Mouse (Mus musculus): Measurements from ENCODE around the gene Prex1.

The Prex1 gene

GRCm38 (mm10) chr2:166658380-166658779 is 55.3 kb downstream of the Prex1 start:
- DNase-seq, result no peak

- no peak for DNase-seq
Measured at GRCm38 (mm10) chr2:166657451-166658011, 56.1 kb downstream of the Prex1 start.

- no peak for DNase-seq
Measured at GRCm38 (mm10) chr2:166656630-166657029, 57.0 kb downstream of the Prex1 start.

GRCm38 (mm10) chr2:166655727-166656520 is 57.7 kb downstream of the Prex1 start:
- DNase-seq, result no peak

GRCm38 (mm10) chr2:166655308-166655707 is 58.3 kb downstream of the Prex1 start:
- DNase-seq, result no peak

GRCm38 (mm10) chr2:166654875-166655274 is 58.8 kb downstream of the Prex1 start:
- no peak for DNase-seq

GRCm38 (mm10) chr2:166653564-166653963 is 60.1 kb downstream of the Prex1 start:
- DNase-seq, result no peak

- no peak for DNase-seq
Measured at GRCm38 (mm10) chr2:166652672-166653071, 61.0 kb downstream of the Prex1 start.

- DNase-seq, result no peak
Measured at GRCm38 (mm10) chr2:166651317-166652030, 62.2 kb downstream of the Prex1 start.

- DNase-seq, result no peak
Measured at GRCm38 (mm10) chr2:166650414-166650813, 63.2 kb downstream of the Prex1 start.

GRCm38 (mm10) chr2:166647242-166647641 is 66.4 kb downstream of the Prex1 start:
- DNase-seq, result no peak

- no peak for DNase-seq
Measured at GRCm38 (mm10) chr2:166646434-166647088, 67.1 kb downstream of the Prex1 start.

GRCm38 (mm10) chr2:166644816-166645215 is 68.8 kb downstream of the Prex1 start:
- DNase-seq, result no peak

- DNase-seq, result no peak
Measured at GRCm38 (mm10) chr2:166642581-166642987, 71.0 kb downstream of the Prex1 start.

GRCm38 (mm10) chr2:166639750-166640149 is 73.9 kb downstream of the Prex1 start:
- no peak for DNase-seq

- no peak for DNase-seq
Measured at GRCm38 (mm10) chr2:166638947-166639641, 74.5 kb downstream of the Prex1 start.

GRCm38 (mm10) chr2:166638079-166638800 is 75.4 kb downstream of the Prex1 start:
- no peak for DNase-seq

- no peak for DNase-seq
Measured at GRCm38 (mm10) chr2:166637673-166637990, 76.0 kb downstream of the Prex1 start.

GRCm38 (mm10) chr2:166636867-166637672 is 76.6 kb downstream of the Prex1 start:
- peak; percentile 60 to 66 for DNase-seq

GRCm38 (mm10) chr2:166635521-166635920 is 78.1 kb downstream of the Prex1 start:
- no peak for DNase-seq

All from cerebellum, postnatal 36 days (tissue).